Mouse (Mus musculus) kidney, embryonic 16.5 days (tissue): ENCODE measurements at regions not wholly inside any gene's neighbourhood (a gene's known extent, or its start where the extent isn't known, plus 50 kb on each side); places are given as distances from the start of the nearest gene placed in this dataset.

Experiments
- ATAC-seq: fragments of 200-750 bp; cut with Nextera tagmentation; 2 replicates; pipeline ENCODE4 v1.8.0; 2017; ENCODE audit warnings: moderate TSS enrichment; ENCODE audit not compliant: low FRiP score, low TSS enrichment
- H3K27ac ChIP-seq: fragments of 300-500 bp; sonication (generic); 2 replicates; pipeline ENCODE4 v1.5.1; 2014; ENCODE audit warnings: low read length
- H3K27me3 ChIP-seq: fragments of 300-500 bp; sonication (generic); 2 replicates; pipeline ENCODE4 v1.6.1; 2014; ENCODE audit warnings: low read length, control low read depth, mixed read lengths; ENCODE audit not compliant: insufficient read depth
- H3K36me3 ChIP-seq: fragments of 300-500 bp; sonication (generic); 2 replicates; pipeline ENCODE4 v1.6.1; 2014; ENCODE audit warnings: low read length, control low read depth, mixed read lengths; ENCODE audit not compliant: insufficient read depth
- H3K4me1 ChIP-seq: fragments of 300-500 bp; sonication (generic); 2 replicates; pipeline ENCODE4 v1.6.1; 2014; ENCODE audit warnings: low read length, control low read depth, mixed read lengths; ENCODE audit not compliant: insufficient read depth
- H3K4me2 ChIP-seq: fragments of 300-500 bp; sonication (generic); replicated peaks from 2 replicates; pipeline ENCODE4 v1.6.1; 2014; ENCODE audit warnings: low read depth, low read length
- H3K4me3 ChIP-seq: fragments of 300-500 bp; sonication (generic); 2 replicates; pipeline ENCODE4 v1.5.1; 2014; ENCODE audit warnings: mild to moderate bottlenecking, low read length
- H3K9ac ChIP-seq: fragments of 300-500 bp; sonication (generic); replicated peaks from 2 replicates; pipeline ENCODE4 v1.6.1; 2014; ENCODE audit warnings: low read length
- H3K9me3 ChIP-seq: fragments of 300-500 bp; sonication (generic); 2 replicates; pipeline ENCODE4 v1.6.1; 2016; ENCODE audit warnings: low read length, control low read depth
- WGBS: fragments of 180-500 bp; shearing (Covaris S2); extraction: QIAGEN DNeasy Blood & Tissue Kit; methylation state at CpG from one replicate; pipeline ENCODE4 v1.1.7; 2014; 5-methylcytosine and 5-hydroxymethylcytosine counted together

DNA sequence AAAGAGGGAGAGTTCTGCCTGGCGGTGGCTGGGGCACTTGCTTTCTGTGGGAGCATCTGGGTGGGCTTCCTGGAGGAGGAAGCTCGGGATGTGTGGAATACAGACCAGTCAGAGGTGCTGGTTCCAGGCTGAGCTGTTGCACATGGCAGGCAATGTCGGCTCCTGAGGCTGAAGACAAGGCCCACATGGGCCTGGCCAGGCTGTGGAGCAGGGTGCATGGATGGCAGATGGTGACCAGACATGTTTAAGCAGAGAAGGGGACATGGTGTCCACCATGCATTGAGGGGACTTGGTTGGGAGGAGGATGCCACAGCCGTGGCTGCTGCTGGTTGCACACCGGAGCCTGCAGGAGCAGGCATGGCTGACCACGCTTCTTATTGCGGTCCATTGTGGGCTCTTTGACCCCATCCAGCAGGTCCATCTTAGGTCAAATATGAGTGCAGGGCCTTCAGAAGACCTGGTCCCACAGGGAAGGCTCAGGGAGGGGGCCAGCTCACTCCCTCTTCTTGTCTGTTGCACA is 74.3 kb upstream of the Tmem189 start:
- ATAC-seq, result no peak
- H3K4me1 ChIP-seq, result peaks cover 34% of the 10 kb centered on the region
- H3K27me3 ChIP-seq, result no peaks in the 10 kb centered on the region
- no peaks in the 10 kb centered on the region for H3K36me3 ChIP-seq
- H3K9ac ChIP-seq, result no peak overlapping the region
- 91% methylated on average over 7 of the region's 7 CpGs for WGBS
- H3K4me3 ChIP-seq, result no peak overlapping the region
- no peak overlapping the region for H3K27ac ChIP-seq
- H3K4me2 ChIP-seq, result no peak overlapping the region
- H3K9me3 ChIP-seq, result no peaks in the 10 kb centered on the region

DNA sequence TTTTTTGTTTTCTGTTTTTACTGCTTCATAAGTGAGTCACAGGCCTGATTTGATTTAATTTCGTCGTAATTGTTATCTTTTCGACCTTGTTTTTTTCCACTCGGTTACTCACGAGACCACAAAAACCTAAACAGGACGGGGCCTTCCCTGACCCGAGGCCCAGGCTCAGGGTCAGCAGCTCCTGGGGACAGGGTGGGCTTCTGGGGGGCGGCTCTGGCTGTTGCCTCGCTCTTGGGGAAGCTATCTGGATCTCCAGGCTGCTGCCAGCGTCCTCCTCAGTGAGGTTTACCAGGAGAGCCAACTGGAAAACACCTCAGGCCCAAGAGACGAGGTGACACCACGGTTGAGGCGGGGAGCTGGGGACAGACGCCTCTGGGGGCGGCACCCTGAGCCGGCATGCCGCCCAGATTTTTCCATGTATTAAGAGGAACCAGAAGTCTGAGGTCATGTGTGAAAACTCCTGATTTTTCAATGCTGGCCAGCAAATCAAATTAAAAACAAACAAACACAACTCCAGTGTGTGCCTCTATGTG is 71.8 kb upstream of the Tmem189 start:
- H3K9ac ChIP-seq, result 0 out of 2 replicates have a peak overlapping the region, but pooled peaks have one; percentile 13
- H3K4me1 ChIP-seq, result peaks cover 39% of the 10 kb centered on the region
- no peak overlapping the region for H3K4me2 ChIP-seq
- H3K9me3 ChIP-seq, result no peaks in the 10 kb centered on the region
- peak overlapping the region; percentile 31 for H3K27ac ChIP-seq
- no peak overlapping the region for H3K4me3 ChIP-seq
- H3K27me3 ChIP-seq, result no peaks in the 10 kb centered on the region
- H3K36me3 ChIP-seq, result no peaks in the 10 kb centered on the region
- ATAC-seq, result no peak
- WGBS, result 60% methylated on average over 17 of the region's 17 CpGs

DNA sequence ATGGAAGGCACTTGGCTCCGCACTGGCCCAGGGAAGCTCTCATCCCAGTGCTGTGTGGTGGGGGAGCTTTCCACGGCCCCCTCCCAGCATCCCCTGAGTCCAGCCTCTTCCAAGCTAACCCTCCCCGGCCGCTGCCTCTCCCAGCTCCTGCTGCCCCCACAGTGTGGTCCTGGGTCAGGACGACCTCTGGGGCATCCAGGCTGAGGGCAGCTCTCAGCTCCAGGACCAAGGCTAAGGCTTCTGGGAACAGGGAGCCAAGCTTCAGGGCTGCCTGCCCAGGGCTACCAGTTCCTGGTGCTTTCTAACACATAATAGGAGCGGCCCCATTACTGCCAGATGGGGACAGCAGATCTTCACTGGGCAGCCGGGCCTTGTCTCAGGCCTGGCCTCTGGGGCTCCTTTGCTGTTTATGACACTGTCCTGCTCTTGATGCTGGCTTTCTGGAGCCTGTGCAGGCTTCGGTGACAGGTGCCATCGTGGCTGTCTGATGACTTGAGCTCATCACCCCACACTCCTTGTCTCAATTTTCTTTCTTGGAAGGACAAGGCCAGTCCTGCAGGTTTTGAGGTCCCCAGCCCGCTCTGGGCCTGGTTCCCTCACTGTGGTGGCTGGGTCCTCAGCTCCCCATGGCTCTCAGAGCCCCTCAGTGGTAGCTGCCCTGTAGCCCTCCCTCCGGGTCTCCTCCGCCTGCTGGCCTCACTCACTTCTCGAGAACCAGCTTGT is 71.2 kb upstream of the Tmem189 start:
- H3K4me3 ChIP-seq, result no peak overlapping the region
- no peaks in the 10 kb centered on the region for H3K9me3 ChIP-seq
- peak overlapping the region; percentile 31 for H3K27ac ChIP-seq
- WGBS, result 77% methylated on average over 13 of the region's 13 CpGs
- H3K9ac ChIP-seq, result no peak overlapping the region
- H3K4me1 ChIP-seq, result peaks cover 39% of the 10 kb centered on the region
- H3K4me2 ChIP-seq, result no peak overlapping the region
- no peak for ATAC-seq
- H3K36me3 ChIP-seq, result no peaks in the 10 kb centered on the region
- H3K27me3 ChIP-seq, result no peaks in the 10 kb centered on the region

DNA sequence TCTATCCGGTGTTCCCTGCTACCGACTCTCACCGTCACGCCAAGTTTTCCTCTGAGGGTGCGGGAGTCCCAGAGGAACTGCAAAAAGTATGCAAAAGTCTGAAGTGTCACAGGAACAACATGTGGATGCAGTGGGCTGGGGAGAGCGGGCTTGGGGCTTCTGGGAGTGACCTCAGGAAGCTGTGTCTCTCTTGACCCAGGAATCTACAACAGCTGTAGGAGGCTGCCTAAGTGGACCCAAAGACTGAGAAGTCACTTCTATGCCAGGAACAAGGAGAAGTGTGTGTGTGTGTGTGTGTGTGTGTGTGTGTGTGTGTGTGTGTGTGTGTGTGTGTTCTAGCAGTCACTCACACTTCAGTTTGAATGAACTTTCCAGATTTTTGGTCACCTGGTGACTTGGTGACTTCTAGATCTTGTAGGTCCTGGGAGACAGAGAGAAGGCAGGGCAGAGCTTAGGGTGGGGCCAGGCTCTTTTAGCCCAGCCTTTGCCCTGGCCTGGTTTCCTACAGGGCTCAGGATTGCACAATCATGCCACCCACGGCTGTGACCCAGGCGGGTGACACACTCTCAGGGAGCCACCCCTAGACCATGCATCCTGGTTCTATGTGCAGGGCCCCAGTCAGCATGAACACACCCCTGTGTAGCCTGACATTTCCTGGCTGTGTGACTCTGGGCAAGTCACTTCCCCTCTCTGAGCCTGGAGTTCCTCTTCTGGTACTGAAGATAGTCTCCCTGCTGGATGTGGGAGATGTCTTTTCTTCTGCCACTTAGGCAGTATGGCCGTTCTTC is 70.2 kb upstream of the Tmem189 start:
- no peaks in the 10 kb centered on the region for H3K36me3 ChIP-seq
- H3K27me3 ChIP-seq, result no peaks in the 10 kb centered on the region
- no peak overlapping the region for H3K9ac ChIP-seq
- 87% methylated on average over 9 of the region's 9 CpGs for WGBS
- no peak overlapping the region for H3K4me3 ChIP-seq
- peaks cover 29% of the 10 kb centered on the region for H3K4me1 ChIP-seq
- H3K9me3 ChIP-seq, result no peaks in the 10 kb centered on the region
- no peak overlapping the region for H3K4me2 ChIP-seq
- H3K27ac ChIP-seq, result no peak overlapping the region
- no peak for ATAC-seq

DNA sequence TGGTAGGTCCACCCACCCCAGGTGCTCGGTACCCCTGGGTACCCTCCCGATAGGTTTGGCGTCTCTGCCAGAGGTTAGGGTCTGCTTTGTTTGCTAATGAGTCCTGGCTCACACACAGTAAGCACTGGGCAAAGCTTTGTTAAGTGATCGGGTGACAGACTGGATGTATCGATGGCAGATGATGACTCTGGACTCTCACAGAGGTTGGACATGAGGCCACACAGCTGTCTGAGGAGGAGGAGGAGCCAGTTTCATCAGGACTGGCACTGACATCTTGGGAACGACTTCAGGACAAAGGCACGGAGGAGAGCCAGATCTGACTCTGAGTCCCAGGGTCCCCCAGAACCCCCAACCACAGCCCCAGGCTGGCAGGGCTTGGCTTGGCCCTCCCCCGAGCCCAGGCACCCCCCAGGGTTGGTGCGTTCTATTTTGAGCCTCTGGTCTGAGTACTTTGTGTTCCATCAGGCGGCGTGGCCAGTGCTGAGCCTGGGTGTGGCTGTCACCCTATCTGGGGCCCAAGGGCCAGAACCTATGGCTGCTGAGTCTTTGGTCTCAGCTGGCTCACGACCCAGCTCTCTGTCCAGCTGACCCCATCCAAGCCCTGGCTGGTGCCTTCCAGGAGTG is 67.6 kb upstream of the Tmem189 start:
- Histone ChIP-seq H3K27ac (peak overlapping the region; percentile 38; the same call in 1 of the 2 replicates), H3K27me3 (no peaks in the 10 kb centered on the region), H3K4me1 (peaks cover 24% of the 10 kb centered on the region), H3K9me3 (no peaks in the 10 kb centered on the region), H3K4me2 (no peak overlapping the region; the same call in 1 of the 2 replicates), H3K36me3 (no peaks in the 10 kb centered on the region), H3K4me3 (no peak overlapping the region), H3K9ac (peak overlapping the region; percentile 18)
- 41% methylated on average over 12 of the region's 12 CpGs for WGBS
- ATAC-seq, result peak; percentile 53

DNA sequence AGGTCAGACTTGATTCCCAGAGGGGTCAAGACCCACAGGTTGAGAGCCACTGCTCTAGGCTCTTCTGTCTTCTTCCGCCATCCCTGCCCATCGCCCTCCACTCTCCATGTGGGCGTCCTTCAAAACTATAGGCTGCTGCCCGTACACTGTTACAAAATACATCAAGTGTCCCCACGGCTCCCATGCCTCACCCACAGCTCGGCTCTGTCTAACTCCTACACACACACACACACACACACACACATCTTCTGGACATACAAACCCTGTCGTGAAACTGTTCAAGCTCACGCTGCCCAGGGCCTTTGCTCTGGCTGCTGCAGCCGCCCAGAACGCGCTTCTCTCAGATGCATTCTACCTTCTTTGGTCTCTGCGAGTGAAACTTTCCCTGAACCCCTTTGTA is 67.1 kb upstream of the Tmem189 start:
- no peaks in the 10 kb centered on the region for H3K27me3 ChIP-seq
- no peak overlapping the region; the same call in 1 of the 2 replicates for H3K4me2 ChIP-seq
- H3K4me3 ChIP-seq, result no peak overlapping the region
- H3K4me1 ChIP-seq, result peaks cover 24% of the 10 kb centered on the region
- 63% methylated on average over 12 of the region's 12 CpGs for WGBS
- H3K9me3 ChIP-seq, result no peaks in the 10 kb centered on the region
- peak overlapping the region; percentile 18; the same call in 1 of the 2 replicates for H3K9ac ChIP-seq
- peak overlapping the region; percentile 38; the same call in 1 of the 2 replicates for H3K27ac ChIP-seq
- H3K36me3 ChIP-seq, result no peaks in the 10 kb centered on the region
- ATAC-seq, result no peak

DNA sequence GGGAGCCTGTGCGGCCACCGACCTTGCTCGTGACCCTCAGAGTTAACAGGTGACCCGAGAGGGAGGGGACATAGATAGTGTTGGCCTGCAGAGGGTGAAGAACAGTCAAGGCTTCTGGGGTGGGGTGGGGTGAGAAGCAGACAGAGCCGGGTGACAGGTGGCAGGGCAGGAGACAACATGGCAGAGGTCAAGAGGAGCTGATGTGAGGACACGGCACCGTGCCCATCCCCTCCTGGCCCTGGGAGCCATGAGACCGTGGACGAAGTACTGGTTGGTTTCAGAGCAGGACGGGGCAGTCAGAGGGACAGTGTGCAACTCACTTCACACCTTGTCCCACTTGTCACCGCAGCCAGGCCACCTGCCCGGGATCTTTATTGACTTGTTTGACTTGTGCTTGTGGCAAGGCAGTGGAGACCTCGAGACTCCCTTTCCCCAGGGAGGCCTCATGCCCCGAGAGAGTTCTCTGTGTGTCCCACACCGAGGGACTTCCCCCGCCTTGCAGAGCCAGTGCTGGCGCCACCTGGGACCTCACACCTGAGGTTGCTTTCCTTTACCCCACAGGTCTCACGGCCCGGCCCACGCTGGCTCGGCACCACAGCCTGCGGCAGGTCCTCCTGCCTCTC is 65.4 kb upstream of the Tmem189 start:
- H3K9ac ChIP-seq, result no peak overlapping the region
- H3K9me3 ChIP-seq, result no peaks in the 10 kb centered on the region
- 65% methylated on average over 22 of the region's 22 CpGs for WGBS
- no peak overlapping the region for H3K4me2 ChIP-seq
- H3K36me3 ChIP-seq, result no peaks in the 10 kb centered on the region
- no peak for ATAC-seq
- H3K27me3 ChIP-seq, result no peaks in the 10 kb centered on the region
- H3K27ac ChIP-seq, result no peak overlapping the region
- H3K4me3 ChIP-seq, result no peak overlapping the region
- H3K4me1 ChIP-seq, result peaks cover 16% of the 10 kb centered on the region

DNA sequence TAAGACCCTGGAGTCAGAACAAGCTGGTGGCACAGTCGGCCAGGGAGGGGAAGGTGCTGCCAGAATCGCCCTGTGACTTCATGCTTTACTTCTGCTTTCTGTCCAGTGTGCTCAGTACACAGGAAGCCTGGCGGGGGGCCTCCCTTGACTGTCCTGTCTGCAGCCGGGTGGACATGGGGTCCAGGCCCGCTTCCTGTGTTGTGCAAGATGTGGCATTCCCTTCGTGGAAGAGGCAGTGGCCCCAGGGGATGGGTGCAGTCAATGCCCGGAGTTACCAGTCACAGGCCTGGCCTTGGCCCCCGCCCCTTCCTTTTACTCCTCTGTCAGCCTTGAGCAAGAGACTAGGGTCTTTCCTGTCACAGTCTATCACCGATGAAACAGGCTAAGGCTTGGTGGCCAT is 64.3 kb upstream of the Tmem189 start:
- no peak for ATAC-seq
- H3K9me3 ChIP-seq, result no peaks in the 10 kb centered on the region
- WGBS, result 68% methylated on average over 9 of the region's 9 CpGs

DNA sequence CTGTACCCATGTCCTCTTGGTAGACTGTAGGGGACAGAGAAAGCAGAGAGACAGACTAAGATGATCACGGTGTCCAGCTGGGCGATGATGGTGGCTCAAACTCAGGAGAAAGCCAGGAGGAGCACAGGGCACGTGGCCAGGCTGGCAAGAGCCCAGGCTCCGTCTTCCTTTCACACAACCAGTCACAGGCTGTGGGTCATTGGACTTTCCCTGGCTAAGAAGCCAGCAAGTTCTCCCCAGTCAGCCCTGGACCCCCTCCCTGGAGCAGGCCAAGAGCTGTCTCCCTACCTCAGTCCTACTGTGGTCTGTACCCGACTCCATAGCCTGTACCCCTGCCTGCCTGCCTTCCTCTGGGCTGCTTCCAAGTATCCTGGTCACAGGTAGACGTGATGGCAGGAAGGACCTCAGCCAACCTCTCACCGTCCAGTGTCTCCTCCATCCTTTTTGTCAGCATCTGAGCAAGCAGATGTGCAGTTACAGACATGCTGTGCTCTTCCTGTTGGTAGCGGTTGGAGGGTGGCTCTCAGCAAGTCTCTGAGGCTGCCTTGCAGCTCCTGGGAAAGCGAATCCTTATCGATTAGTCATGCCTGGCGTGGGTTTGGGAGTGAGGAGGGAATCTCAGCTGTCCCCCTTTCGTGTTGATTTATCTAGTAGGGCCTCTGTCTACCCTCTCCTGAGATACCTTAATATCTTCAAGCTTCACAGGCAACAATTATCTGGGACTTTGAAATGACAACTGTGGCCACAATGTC is 63.4 kb upstream of the Tmem189 start:
- Histone ChIP-seq H3K36me3 (no peaks in the 10 kb centered on the region), H3K4me2 (no peak overlapping the region), H3K4me3 (no peak overlapping the region), H3K27ac (no peak overlapping the region), H3K4me1 (peaks cover 6% of the 10 kb centered on the region), H3K27me3 (no peaks in the 10 kb centered on the region), H3K9ac (no peak overlapping the region), H3K9me3 (no peaks in the 10 kb centered on the region)
- WGBS, result 68% methylated on average over 12 of the region's 12 CpGs
- ATAC-seq, result no peak

More for the DNA sequence above, 64.3 kb upstream of the Tmem189 start:
- peaks cover 9% of the 10 kb centered on the region for H3K4me1 ChIP-seq
- H3K4me2 ChIP-seq, result no peak overlapping the region
- no peaks in the 10 kb centered on the region for H3K27me3 ChIP-seq
- no peak overlapping the region for H3K9ac ChIP-seq
- H3K27ac ChIP-seq, result no peak overlapping the region
- no peaks in the 10 kb centered on the region for H3K36me3 ChIP-seq
- H3K4me3 ChIP-seq, result no peak overlapping the region
